Mouse (Mus musculus): ENCODE measurements around the gene Rpsa. TPM values are rescaled to one million over a fixed set of nuclear protein-coding genes. Genes with fewer than 3 reads are reported as not detected.

Rpsa gene
- total RNA-seq, 2 experiments from 2014 or later = 879 to 949 TPM

DNA sequence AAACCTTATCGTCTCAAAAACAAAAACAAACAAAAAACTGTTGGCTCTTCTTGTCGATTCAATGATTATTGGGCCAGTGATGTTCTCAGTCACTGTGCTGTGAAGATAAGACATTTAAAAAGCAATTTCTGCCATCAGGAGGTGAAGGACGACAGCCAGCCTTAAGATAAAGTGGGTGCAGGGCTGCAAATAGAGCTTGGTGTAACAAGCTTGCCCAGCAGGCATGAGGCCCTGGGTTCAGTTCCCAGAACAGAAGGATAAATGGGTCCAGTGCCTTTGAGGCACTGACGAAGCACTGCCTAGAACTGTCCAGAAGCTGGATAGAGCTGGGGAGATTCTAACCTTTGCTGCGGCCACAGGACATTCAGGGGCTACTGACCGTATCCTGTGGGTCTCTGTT, 15.0 kb upstream of the Rpsa start:
- DNase-seq = no peak

DNA sequence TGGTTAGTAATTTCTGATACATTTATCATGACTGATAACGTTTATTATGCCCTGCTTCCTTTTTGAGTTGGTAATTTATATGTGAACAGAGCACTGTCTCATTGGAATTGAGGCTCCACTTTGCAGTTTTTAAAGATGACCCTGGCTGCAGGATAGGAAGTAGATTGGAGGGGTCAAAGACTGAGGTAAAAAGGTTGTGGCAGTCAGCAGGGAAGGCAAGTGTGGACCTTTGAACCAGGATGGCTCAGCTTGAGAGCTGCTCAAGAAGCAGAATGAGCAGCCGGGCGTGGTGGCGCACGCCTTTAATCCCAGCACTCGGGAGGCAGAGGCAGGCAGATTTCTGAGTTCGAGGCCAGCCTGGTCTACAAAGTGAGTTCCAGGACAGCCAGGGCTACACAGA, 14.0 kb upstream of the Rpsa start:
- no peak for DNase-seq

DNA sequence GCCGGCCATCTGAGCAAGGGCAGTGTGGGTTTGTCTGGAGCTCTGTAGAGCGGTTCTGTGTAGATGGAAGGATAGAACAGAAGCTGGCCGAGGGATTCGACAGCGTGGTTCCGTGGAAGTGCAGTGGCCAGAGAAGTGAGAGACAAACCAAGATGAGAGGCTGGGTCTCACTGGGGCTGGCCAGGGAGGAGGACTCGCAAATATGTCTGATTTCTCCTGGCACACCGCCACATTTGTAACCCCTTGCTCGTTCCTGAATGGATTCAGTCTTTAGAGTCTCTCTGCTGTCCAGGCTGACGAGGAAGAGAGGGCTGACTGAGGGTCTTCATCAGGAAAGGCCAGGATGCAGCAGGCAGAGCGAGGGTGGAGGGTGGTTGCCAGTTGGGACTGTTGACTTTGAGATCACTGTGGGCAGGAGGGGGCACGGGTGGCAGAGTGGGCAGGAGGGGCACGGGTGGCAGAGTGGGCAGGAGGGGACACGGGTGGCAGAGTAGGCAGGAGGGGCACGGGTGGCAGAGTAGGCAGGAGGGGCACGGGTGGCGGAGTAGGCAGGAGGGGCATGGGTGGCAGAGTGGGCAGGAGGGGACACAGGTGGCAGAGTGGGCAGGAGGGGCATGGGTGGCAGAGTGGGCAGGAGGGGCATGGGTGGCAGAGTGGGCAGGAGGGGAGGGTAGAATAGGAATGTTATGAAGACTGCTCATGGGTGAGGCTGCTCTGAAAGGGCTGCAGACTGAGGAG, 13.3 kb upstream of the Rpsa start:
- DNase-seq = no peak

DNA sequence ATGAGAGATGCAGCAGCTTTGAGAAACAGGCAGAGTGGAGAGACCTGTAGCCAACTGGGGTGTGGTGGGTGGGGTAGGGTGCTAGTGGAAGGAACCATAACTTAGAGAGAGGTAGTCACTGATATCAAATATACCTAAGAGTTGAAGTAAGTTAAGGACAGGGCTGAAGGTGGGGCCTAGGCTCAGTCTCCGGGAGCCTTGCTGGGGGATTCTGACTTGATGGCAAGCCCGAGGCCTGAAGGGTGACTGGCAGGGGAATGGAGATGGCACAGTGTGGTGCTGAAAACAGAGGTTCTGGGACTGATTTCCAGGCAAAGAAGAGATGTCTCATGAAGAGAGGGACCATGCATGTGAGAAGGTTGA, 12.7 kb upstream of the Rpsa start:
- no peak for DNase-seq

DNA sequence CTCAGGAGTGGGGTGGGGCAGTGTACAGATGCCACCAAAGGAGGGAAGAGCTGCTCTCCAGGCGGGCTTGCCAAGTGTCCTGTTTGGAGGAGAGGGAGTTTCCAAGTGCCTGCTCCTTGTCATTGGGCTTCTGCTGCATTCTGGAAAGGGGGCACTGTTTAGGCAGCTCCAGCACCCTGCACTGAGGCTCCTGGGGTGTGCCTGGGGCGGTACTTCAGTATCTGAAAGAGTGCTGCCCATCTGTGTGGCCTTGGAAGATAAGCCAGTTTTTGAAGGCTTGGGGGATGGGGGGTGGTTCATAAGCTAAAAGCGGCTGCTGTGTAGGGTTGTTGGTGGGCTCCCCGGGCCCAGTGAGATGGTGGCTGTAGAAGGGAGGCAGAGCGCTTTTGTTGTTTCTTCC, 11.9 kb upstream of the Rpsa start:
- peak; percentile 38 for DNase-seq

DNA sequence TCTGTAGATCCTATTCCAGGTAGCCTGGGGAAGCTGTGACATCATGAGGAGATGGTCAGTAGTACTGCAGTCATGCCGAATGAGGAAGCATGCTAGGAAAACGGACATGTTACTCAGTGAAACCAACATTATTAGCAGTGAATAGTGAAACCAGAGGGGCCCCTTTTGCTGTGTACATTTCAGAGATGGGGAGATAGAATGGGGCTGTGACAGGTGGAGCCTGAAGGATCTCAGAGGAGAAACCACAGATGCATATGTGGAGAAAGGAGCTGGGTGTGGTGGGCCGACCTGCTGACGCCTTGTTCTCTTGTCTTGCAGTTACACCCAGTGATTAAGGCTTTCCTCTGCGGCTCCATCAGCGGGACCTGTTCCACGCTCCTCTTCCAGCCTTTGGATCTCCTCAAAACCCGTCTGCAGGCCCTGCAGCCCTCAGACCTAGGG, 11.3 kb upstream of the Rpsa start:
- DNase-seq = no peak

DNA sequence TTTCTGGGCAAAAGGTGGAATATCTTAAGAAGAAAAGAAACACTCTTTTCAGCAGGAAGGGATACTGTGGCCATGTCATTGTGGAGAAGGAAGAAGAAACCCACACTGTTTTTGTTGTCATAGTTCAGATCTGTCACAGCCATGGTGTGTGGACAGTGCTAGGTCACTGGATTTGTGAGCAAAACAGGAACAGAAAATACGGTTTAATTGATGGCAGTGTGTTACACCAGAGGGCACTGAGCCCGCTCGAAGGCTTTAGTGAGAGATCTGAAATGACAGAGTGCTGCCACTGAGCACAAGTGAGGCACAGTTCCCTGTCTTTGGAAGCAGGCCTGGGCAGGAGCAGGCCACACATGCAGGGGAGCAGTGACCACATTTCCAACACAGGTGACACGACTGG, 9.3 kb upstream of the Rpsa start:
- no peak for DNase-seq

DNA sequence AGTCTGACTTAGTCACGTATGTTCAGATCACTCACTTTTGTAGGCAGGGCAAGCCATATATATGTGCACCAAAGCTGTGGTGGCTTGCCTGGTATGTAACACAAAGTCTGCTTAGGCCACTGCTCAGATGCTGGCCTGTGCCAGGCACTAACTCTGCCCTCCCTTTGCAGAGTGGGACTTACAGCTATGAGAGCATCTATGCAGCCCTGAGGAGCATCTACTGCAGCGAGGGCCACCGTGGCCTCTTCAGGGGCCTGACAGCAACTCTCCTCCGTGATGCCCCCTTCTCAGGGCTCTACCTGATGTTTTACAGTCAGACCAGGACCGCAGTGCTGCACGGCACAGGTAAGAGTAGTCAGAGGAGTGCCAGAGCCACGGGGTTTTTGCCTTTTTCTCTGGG, 7.0 kb upstream of the Rpsa start:
- DNase-seq = no peak

DNA sequence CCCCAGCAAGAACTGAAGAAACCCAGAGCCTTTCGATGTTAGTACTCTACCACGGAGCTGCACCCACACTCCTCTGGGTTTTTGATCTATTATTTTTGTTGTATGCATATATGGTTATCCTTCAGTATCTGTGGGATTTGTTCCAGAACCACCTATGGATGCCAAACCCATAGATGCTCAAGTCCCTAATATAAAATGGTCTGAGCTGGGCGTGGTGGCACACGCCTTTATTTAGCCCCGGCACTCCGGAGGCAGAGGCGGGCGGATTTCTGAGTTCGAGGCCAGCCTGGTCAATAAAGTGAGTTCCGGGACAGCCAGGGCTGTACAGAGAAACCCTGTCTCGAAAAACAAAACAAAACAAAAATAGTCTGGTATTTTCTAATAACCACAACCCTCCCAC, 621 bp upstream of the Rpsa start:
- DNase-seq = no peak

DNA sequence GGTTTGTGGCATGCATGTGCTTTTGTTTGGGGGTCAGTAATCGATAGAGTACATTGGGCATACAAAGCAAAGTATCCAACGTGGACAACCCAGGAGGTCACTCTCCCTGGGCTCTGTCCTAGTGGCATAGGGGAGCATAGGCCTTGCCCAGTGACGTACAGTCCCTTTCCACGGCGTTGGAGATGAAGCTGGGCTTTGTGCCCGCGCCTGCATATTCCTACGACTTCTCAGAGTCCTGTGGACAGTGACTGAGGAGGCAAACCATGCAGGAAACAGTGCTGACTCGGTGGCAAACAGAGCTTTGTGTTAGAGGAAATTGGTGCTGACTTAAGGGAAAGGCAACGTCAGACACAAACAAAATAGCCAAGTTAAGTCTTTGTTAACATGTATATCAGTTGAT, 1.8 kb downstream of the Rpsa start:
- no peak for DNase-seq

DNA sequence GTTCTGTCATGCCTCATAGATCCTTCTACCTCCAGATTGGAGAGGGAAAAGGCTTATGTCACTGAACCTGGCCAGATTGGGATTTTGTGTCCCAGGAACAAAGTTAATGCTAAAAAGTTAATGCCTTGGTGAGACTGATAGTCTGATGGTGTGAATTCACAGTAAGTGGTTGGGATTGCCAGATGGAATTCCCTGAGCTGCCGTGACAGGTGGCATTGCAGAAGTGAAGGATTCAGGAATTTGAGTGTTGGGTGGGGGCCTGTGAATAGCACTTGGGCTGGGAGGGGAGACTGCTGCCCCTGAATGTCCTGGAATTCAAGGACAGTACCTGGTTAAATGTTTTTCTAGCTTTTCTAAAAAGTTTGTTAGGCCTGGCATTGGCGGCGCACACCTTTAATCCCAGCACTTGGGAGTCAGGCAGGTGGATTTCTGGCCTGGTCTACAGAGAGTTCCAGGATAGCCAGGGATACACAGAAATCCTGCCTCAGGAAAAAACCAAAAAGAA, 4.3 kb downstream of the Rpsa start:
- no peak for DNase-seq

DNA sequence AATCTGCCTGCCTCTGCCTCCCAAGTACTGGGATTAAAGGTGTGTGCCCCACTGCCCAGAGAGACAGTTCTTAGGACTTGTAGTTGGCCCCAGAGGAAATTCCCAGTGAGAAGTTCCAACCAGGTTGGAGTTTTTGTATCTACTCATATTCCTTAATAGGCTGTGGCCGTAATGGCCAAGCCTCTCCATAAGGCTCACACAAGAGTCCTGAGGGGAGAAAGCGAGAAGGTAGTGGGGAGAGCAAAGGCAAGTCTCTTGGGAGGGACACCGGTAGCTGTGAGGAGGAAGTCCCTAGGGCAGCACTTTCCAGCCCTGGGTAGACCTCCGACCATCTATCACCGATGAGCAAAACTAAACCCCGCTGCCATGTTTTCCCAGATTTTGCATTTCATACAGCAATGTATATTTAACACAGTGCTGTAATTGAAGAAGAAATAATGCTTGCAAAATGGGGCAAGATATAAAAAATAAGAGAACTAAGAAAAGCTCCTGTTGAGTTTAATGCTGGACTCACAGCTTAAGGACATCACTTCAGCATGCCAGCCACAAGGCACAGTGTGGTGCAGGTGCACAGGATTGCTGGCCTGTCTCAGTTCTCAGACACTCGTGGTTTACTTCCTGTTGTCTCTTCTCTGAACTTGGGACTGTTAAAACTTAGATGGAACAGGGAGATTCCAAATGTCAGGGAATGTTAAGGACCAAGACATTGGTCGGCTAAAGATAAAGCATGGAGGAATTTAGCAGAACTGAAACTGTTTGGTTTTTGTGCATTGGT, 5.7 kb downstream of the Rpsa start:
- DNase-seq = no peak

DNA sequence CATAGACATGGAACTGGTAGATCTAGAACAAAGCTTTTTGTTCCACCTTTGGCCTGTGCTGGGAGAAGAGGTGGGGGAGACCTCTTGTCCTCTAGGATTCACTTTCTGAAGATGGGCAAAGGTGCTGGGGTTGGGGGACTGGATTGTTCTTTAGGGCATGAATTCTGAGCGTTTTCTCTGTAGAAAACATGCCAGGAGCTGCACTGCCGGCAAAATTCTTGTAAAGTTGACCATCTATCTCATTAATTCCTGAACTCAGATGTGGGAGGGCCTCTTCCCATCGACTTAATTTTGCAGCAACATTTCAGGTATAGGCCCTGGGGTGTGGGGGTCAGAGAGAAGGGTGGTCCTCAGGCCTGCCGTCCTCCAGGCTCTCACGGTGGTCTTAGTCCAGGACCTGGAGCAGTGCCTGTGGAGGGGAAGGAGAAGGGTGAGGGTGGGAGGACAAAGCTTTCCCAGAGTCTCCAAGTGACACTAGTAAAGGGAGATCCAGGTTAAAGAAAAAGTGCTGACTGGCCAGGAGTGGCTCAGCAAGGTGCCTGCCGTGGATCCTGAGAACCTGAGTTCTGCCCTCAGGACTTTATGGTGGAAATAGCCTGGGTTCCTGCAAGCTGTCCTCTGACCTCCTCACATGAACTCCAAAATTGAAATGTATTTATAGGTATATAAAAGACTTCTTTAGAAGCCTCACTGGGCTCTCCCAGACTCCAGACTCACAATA, 6.4 kb downstream of the Rpsa start:
- no peak for DNase-seq

DNA sequence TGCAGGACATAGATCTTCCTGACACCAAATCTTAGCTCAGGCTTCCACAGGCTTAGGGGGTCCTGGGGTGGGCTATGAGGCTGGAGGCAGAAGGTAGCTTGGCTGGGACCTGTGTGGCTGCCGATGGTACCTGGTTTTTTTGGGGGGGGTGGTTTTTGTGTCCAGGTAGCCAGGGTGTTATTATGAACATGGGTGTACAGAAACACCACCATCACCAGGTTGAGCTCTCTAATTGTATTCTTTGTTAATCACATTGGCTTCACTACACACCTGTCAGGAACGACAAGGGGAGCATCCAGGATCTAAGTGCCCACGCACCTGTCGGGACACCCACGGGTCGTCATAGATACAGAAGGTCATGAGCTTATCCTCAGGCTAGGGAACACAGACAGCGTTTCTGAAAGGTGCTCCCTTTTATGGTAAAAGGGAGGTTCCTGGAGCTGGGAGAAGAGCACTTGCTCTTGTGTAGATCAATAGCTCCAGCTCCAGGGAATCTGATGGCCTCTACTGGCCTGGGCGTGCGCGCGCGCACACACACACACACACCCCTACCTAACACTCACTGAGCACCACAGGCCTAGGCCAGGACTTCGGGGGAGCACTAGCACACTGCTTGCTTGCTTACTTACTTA, 7.2 kb downstream of the Rpsa start:
- DNase-seq = no peak

DNA sequence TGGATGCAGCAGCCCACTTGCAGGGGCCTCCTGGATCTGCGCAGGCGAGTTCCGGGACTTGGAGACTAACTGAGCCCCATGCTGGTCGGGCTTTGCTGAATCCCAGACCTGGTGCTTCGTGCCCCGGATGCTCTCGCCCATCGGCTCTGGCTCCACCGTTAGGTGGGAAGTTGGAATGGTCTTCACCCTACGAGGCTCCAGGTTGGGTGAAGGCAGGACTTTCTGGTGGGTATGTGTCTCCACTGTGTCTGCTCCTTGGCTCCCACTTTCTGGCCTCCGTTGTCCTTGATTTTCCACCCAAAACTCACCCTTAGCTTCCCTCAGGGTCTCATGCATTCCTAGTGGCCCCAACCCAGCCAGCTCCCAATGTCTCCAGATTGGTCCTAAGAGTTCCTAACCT, 8.0 kb downstream of the Rpsa start:
- no peak for DNase-seq

DNA sequence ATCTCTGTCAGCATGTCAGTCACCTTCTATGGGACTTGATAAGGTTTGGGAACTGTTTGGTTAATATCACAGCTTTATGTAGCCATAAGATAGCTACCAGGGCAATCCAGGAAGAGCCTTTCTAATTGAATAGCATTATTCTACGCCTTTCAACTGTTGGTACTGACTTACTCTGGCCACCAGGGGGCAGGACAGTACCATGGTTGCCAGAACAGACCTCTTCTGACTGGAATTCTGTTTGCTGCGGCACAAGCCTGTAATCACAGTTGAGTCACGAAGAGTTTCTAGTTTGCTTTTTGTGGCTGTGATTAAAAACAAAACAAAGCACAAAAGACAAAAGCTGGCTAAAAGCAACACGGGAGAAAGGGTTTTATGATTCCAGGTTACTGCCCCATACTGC, 13.2 kb downstream of the Rpsa start:
- peak; percentile 88 for DNase-seq

DNA sequence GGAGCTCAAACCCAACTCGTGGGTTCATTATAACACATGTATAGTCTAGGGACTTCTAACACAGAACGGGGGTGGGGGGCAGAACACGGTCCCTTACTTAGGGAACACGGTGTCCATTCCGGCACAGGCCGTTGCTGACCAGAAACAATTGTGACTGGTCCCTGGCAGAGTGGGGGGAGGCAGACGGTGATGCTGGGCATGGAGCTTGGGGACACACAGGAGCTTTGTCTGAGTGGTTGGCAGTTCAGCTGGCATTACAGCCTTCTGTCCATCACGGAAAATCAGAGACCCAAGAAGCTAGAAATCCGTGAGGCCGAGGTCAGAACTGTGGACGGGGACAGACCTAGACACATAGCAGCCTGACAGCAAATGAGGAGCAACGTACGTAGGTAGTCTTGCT, 17.0 kb downstream of the Rpsa start:
- no peak for DNase-seq

DNA sequence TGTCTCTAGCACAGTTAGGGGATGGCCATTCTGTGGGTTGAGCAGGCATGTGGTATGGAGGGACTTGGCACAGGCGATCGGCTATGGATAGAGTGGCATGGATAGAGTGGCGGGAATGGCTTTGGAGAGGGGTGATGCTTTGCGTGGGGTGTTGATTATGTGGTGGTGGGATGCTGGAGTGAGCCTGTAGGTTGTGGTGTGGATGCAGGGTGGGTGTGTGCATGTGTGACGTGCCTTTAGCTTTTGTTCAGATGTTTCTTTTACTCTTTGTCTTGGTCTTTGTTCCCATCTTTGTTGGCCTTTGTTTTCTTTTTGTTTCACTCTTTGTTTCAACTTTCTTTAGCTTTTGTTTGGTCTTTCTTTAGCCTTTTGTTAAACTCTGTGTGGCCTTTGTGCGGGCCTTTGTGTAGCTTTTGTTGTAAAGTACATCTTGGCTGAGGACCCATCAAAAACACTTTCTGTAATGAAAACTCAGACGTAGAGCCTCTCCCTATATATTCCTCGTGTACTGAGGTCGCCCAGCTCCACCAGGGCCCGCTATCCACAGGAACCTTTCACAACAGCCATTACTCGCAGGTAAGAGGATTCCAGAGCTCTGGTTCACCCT, 21.8 kb downstream of the Rpsa start, which contains the start of gene Mobp:
Gene Mobp, plus strand, starts transcription at position 486 of the 607 bp plus-strand sequence.
- no peak for DNase-seq

DNA sequence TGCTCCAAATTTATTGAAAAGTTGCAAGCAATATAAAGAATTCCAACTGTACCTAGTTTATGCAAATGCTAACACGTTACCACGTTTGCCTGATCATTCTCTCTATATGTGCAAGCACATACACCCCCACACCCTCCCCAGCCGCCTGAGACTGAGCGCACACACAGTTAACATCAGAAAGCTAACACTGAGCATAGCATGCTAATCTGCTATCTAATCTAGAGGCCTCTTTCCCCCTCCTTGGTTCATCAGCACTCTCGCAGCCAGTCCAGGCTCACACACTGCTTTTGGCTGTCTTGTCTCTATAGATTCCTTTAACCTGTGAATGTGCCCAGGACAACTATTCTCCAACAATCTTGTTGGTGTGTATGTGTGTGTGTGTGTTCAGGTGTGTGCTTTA, 23.7 kb downstream of the Rpsa start:
- DNase-seq = no peak

DNA sequence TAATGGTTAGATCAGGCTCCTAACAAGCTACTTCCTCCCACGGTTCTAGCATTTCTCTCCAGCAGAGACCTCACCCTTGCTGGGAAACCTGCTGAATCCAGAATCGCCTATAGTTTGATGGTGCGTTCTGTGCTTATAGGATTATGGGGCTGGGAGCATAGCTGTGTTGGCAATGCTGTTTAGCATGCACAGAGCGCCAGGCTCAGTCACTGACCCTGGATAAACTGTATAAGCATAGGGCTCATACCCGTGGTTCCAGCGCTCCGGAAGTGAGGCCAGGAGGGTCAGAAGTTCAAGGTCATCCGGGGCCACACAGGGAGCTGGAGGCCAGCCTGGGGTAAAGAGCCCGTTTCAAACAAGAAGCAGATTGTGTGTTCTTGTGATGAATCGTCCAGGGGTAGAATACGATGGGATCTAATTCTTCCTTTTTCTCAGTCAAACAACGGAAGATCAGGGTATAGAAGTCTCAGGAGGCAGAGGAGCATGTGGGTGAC, 24.5 kb downstream of the Rpsa start:
- no peak for DNase-seq

DNA sequence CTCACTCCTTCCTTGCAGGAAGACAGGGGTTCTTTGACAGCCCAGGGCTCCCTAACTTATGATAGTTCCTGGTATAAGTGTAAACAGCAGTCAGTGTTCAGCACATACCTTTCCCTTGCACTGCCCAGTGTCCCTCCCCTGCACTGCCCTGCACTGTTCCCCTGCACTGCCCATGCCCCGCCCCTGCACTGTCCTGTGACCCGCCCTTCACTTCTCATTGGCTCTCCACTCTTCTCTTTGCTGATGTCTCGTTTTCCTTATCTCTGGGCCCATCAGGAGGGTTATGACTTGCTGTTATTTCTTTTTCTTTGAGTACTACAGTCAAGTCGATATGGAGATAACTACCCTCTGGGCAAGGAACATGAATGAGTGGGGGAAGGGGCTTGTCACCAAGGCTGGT, 30.6 kb downstream of the Rpsa start:
- DNase-seq = no peak

DNA sequence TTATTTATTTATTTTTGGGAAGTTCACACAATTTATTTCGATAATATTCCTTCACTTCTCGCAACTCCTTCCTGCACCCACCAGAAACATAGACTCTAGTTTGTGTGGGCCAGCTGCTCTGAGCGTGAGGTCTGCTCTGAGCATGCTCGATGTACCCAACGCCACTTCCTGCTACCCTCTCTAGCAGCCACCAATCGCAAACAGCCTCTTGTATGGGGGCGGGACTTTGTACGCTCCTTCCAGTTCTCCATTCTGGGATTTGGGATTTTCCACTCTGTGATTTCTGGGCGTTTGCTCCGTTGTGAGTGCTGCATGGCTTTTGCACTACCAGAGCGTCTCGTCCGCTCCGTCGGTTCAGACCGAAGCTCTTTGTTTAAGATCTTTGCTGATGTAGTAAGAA, 36.4 kb downstream of the Rpsa start:
- DNase-seq = no peak

Measured in adrenal gland, postnatal 10 days (tissue).